Mouse (Mus musculus) hindbrain, embryonic 11.5 days (tissue): Measurements from ENCODE around the gene Hist1h4a. TPM values are rescaled to one million over a fixed set of nuclear protein-coding genes. Genes with fewer than 3 reads are reported as not detected.

Experiments used
- polyA plus RNA-seq: library from polyadenylated mRNA; unstranded; fragments of >200 nt; fragmentation: Nextera tagmentation; extraction: Ambion mirVana; gene quantifications from 2 replicates; pipeline ENCODE4 v1.2.1, GENCODE M21; 2014

Hist1h4a gene
- polyA plus RNA-seq, 1 experiment from 2014 or later = not detected

Other genes with a start within 250 kb of the Hist1h4a start
- gene Hist1h4h, start 230.2 kb downstream of the Hist1h4a start, polyA plus RNA-seq = 4.7 TPM in 2 replicates
- gene Hist1h2af, start 227.3 kb downstream of the Hist1h4a start, polyA plus RNA-seq = 3.6 and 8.4 TPM in 2 replicates
- 3.7 and 4.8 TPM in 2 replicates for gene Hist1h3g, start 225.8 kb downstream of the Hist1h4a start, polyA plus RNA-seq
- 0.60 and 0.89 TPM in 2 replicates for gene Hist1h2bh, start 217.8 kb downstream of the Hist1h4a start, polyA plus RNA-seq
- 1.0 and 1.1 TPM in 2 replicates for gene Hist1h3f, start 217.2 kb downstream of the Hist1h4a start, polyA plus RNA-seq
- gene Hist1h4f, start 209.6 kb downstream of the Hist1h4a start, polyA plus RNA-seq = 0.56 and 0.80 TPM in 2 replicates
- gene Hist1h1d, start 208.0 kb downstream of the Hist1h4a start, polyA plus RNA-seq = 0.56 and 0.57 TPM in 2 replicates
- 6.7 and 6.9 TPM in 2 replicates for gene Hist1h3e, start 198.9 kb downstream of the Hist1h4a start, polyA plus RNA-seq
- gene Hist1h2ae, start 190.0 kb downstream of the Hist1h4a start, polyA plus RNA-seq = 70.9 and 82.9 TPM in 2 replicates
- gene Hist1h2bg, start 189.8 kb downstream of the Hist1h4a start, polyA plus RNA-seq = 3.2 and 4.8 TPM in 2 replicates
- gene Hist1h2bf, start 187.0 kb downstream of the Hist1h4a start, polyA plus RNA-seq = 1.5 and 3.7 TPM in 2 replicates
- gene Hist1h2ad, start 186.8 kb downstream of the Hist1h4a start, polyA plus RNA-seq = 1.0 and 2.9 TPM in 2 replicates
- 7.2 and 8.3 TPM in 2 replicates for gene Hist1h3d, start 185.5 kb downstream of the Hist1h4a start, polyA plus RNA-seq
- 95.0 and 95.9 TPM in 2 replicates for gene Hist1h4d, start 179.6 kb downstream of the Hist1h4a start, polyA plus RNA-seq
- gene Hist1h2be, start 140.1 kb downstream of the Hist1h4a start, polyA plus RNA-seq = 1.8 and 2.2 TPM in 2 replicates
- 19.7 and 23.7 TPM in 2 replicates for gene Hist1h1e, start 138.7 kb downstream of the Hist1h4a start, polyA plus RNA-seq
- gene Hist1h2ac, start 77.3 kb downstream of the Hist1h4a start, polyA plus RNA-seq = 0.79 and 0.84 TPM in 2 replicates
- gene Hist1h2bc, start 77.0 kb downstream of the Hist1h4a start, polyA plus RNA-seq = 21.0 and 26.1 TPM in 2 replicates
- gene Hist1h1t, start 65.4 kb downstream of the Hist1h4a start, polyA plus RNA-seq = 0.17 TPM in 1 of 2 replicates, not detected in the other
- 4.5 and 4.9 TPM in 2 replicates for gene Hist1h4c, start 62.8 kb downstream of the Hist1h4a start, polyA plus RNA-seq
- 3.4 and 4.2 TPM in 2 replicates for gene Hfe, start 50.4 kb downstream of the Hist1h4a start, polyA plus RNA-seq
- 14.9 and 16.7 TPM in 2 replicates for gene Hist1h1c, start 22.4 kb downstream of the Hist1h4a start, polyA plus RNA-seq
- 10.7 and 11.3 TPM in 2 replicates for gene Hist1h3c, start 15.6 kb downstream of the Hist1h4a start, polyA plus RNA-seq
- 1.4 and 3.0 TPM in 2 replicates for gene Hist1h2bb, start 14.5 kb downstream of the Hist1h4a start, polyA plus RNA-seq
- gene Hist1h2ab, start 10.1 kb downstream of the Hist1h4a start, polyA plus RNA-seq = 42.5 and 50.0 TPM in 2 replicates
- gene Hist1h3b, start 9.0 kb downstream of the Hist1h4a start, polyA plus RNA-seq = 6.5 and 10.7 TPM in 2 replicates
- gene Hist1h4b, start 4.2 kb downstream of the Hist1h4a start, polyA plus RNA-seq = 3.6 and 4.8 TPM in 2 replicates
- gene Hist1h3a, start 1.2 kb upstream of the Hist1h4a start, polyA plus RNA-seq = 3.4 and 5.3 TPM in 2 replicates
- 2.4 and 3.7 TPM in 2 replicates for gene Hist1h1a, start 2.4 kb upstream of the Hist1h4a start, polyA plus RNA-seq
- gene Trim38, start 8.7 kb upstream of the Hist1h4a start, polyA plus RNA-seq = not detected in 2 replicates
- gene Slc17a2, start 45.8 kb upstream of the Hist1h4a start, polyA plus RNA-seq = not detected in 2 replicates
- gene Slc17a3, start 78.2 kb upstream of the Hist1h4a start, polyA plus RNA-seq = not detected in 2 replicates
- gene Slc17a1, start 106.5 kb upstream of the Hist1h4a start, polyA plus RNA-seq = not detected in 2 replicates
- not detected in 2 replicates for gene Slc17a4, start 153.8 kb upstream of the Hist1h4a start, polyA plus RNA-seq
- gene Hist1h2ba, start 172.9 kb upstream of the Hist1h4a start, polyA plus RNA-seq = not detected in 2 replicates
- gene Hist1h2aa, start 173.2 kb upstream of the Hist1h4a start, polyA plus RNA-seq = not detected in 2 replicates
- 0.15 and 0.35 TPM in 2 replicates for gene Scgn, start 230.0 kb upstream of the Hist1h4a start, polyA plus RNA-seq